Mouse (Mus musculus): ENCODE results near the gene Fkbp11. TPM values are rescaled to one million over a fixed set of nuclear protein-coding genes. Genes with fewer than 3 reads are reported as not detected.

Fkbp11 gene
- polyA plus RNA-seq (2014; fragmentation: Illumina TruSeq; extraction: RNeasy Lipid Tissue Mini Kit (QIAGEN cat#74804); ENCODE audit: low read depth, low replicate concordance): not detected

GRCm38 (mm10) chr15:98727443-98728321 is at the start of gene Fkbp11:
Gene Fkbp11 (minus strand): TSS chr15:98728198.

GRCm38 (mm10) chr15:98777762-98778161 is 49.8 kb upstream of the Fkbp11 start, which contains the start of gene Wnt10b:
Gene Wnt10b (minus strand): TSS chr15:98778150.

GRCm38 (mm10) chr15:98762670-98763529 is 34.9 kb upstream of the Fkbp11 start, which contains the start of gene Arf3:
Gene Arf3 (minus strand): TSS chr15:98763214.

GRCm38 (mm10) chr15:98707766-98708372 is 20.1 kb downstream of the Fkbp11 start, which contains the start of gene Ccdc65:
Gene Ccdc65 (plus strand): TSS chr15:98708207.

GRCm38 (mm10) chr15:98676940-98677728 is 50.9 kb downstream of the Fkbp11 start, which contains the start of gene Rnd1:
Gene Rnd1 (minus strand): TSS chr15:98677461.

Other genes with a start within 250 kb of the Fkbp11 start
- gene Lalba, start 245.5 kb downstream of the Fkbp11 start, polyA plus RNA-seq (2014; fragmentation: Illumina TruSeq; extraction: RNeasy Lipid Tissue Mini Kit (QIAGEN cat#74804); ENCODE audit: low read depth, low replicate concordance): not detected
- gene Olfr279, start 235.8 kb downstream of the Fkbp11 start, polyA plus RNA-seq (2014; fragmentation: Illumina TruSeq; extraction: RNeasy Lipid Tissue Mini Kit (QIAGEN cat#74804); ENCODE audit: low read depth, low replicate concordance): not detected
- gene Kansl2, start 193.9 kb downstream of the Fkbp11 start, polyA plus RNA-seq (2014; fragmentation: Illumina TruSeq; extraction: RNeasy Lipid Tissue Mini Kit (QIAGEN cat#74804); ENCODE audit: low read depth, low replicate concordance): 29.9 TPM
- 41.7 TPM for gene Ccnt1, start 157.3 kb downstream of the Fkbp11 start, polyA plus RNA-seq (2014; fragmentation: Illumina TruSeq; extraction: RNeasy Lipid Tissue Mini Kit (QIAGEN cat#74804); ENCODE audit: low read depth, low replicate concordance)
- not detected for gene 4930415O20Rik, start 157.2 kb downstream of the Fkbp11 start, polyA plus RNA-seq (2014; fragmentation: Illumina TruSeq; extraction: RNeasy Lipid Tissue Mini Kit (QIAGEN cat#74804); ENCODE audit: low read depth, low replicate concordance)
- 7.5 TPM for gene Adcy6, start 118.1 kb downstream of the Fkbp11 start, polyA plus RNA-seq (2014; fragmentation: Illumina TruSeq; extraction: RNeasy Lipid Tissue Mini Kit (QIAGEN cat#74804); ENCODE audit: low read depth, low replicate concordance)
- gene Cacnb3, start 97.4 kb downstream of the Fkbp11 start, polyA plus RNA-seq (2014; fragmentation: Illumina TruSeq; extraction: RNeasy Lipid Tissue Mini Kit (QIAGEN cat#74804); ENCODE audit: low read depth, low replicate concordance): 0.44 TPM
- gene Ddx23, start 65.3 kb downstream of the Fkbp11 start, polyA plus RNA-seq (2014; fragmentation: Illumina TruSeq; extraction: RNeasy Lipid Tissue Mini Kit (QIAGEN cat#74804); ENCODE audit: low read depth, low replicate concordance): 2.1 TPM
- 0.40 TPM for gene Rnd1, start 50.7 kb downstream of the Fkbp11 start, polyA plus RNA-seq (2014; fragmentation: Illumina TruSeq; extraction: RNeasy Lipid Tissue Mini Kit (QIAGEN cat#74804); ENCODE audit: low read depth, low replicate concordance)
- 0.69 TPM for gene Ccdc65, start 20.0 kb downstream of the Fkbp11 start, polyA plus RNA-seq (2014; fragmentation: Illumina TruSeq; extraction: RNeasy Lipid Tissue Mini Kit (QIAGEN cat#74804); ENCODE audit: low read depth, low replicate concordance)
- gene Arf3, start 35.0 kb upstream of the Fkbp11 start, polyA plus RNA-seq (2014; fragmentation: Illumina TruSeq; extraction: RNeasy Lipid Tissue Mini Kit (QIAGEN cat#74804); ENCODE audit: low read depth, low replicate concordance): 32.6 TPM
- not detected for gene Wnt10b, start 50.0 kb upstream of the Fkbp11 start, polyA plus RNA-seq (2014; fragmentation: Illumina TruSeq; extraction: RNeasy Lipid Tissue Mini Kit (QIAGEN cat#74804); ENCODE audit: low read depth, low replicate concordance)
- not detected for gene Wnt1, start 61.7 kb upstream of the Fkbp11 start, polyA plus RNA-seq (2014; fragmentation: Illumina TruSeq; extraction: RNeasy Lipid Tissue Mini Kit (QIAGEN cat#74804); ENCODE audit: low read depth, low replicate concordance)
- gene Ddn, start 81.3 kb upstream of the Fkbp11 start, polyA plus RNA-seq (2014; fragmentation: Illumina TruSeq; extraction: RNeasy Lipid Tissue Mini Kit (QIAGEN cat#74804); ENCODE audit: low read depth, low replicate concordance): 2.7 TPM
- gene Prkag1, start 103.3 kb upstream of the Fkbp11 start, polyA plus RNA-seq (2014; fragmentation: Illumina TruSeq; extraction: RNeasy Lipid Tissue Mini Kit (QIAGEN cat#74804); ENCODE audit: low read depth, low replicate concordance): 54.5 TPM
- 1.3 TPM for gene Kmt2d, start 143.0 kb upstream of the Fkbp11 start, polyA plus RNA-seq (2014; fragmentation: Illumina TruSeq; extraction: RNeasy Lipid Tissue Mini Kit (QIAGEN cat#74804); ENCODE audit: low read depth, low replicate concordance)
- 4.1 TPM for gene Rhebl1, start 166.3 kb upstream of the Fkbp11 start, polyA plus RNA-seq (2014; fragmentation: Illumina TruSeq; extraction: RNeasy Lipid Tissue Mini Kit (QIAGEN cat#74804); ENCODE audit: low read depth, low replicate concordance)
- 0.24 TPM for gene Dhh, start 170.3 kb upstream of the Fkbp11 start, polyA plus RNA-seq (2014; fragmentation: Illumina TruSeq; extraction: RNeasy Lipid Tissue Mini Kit (QIAGEN cat#74804); ENCODE audit: low read depth, low replicate concordance)
- 4.0 TPM for gene Lmbr1l, start 190.0 kb upstream of the Fkbp11 start, polyA plus RNA-seq (2014; fragmentation: Illumina TruSeq; extraction: RNeasy Lipid Tissue Mini Kit (QIAGEN cat#74804); ENCODE audit: low read depth, low replicate concordance)
- gene Tuba1b, start 206.4 kb upstream of the Fkbp11 start, polyA plus RNA-seq (2014; fragmentation: Illumina TruSeq; extraction: RNeasy Lipid Tissue Mini Kit (QIAGEN cat#74804); ENCODE audit: low read depth, low replicate concordance): 20.2 TPM
- not detected for gene Gm49450, start 225.4 kb upstream of the Fkbp11 start, polyA plus RNA-seq (2014; fragmentation: Illumina TruSeq; extraction: RNeasy Lipid Tissue Mini Kit (QIAGEN cat#74804); ENCODE audit: low read depth, low replicate concordance)
- gene Tuba1a, start 225.5 kb upstream of the Fkbp11 start, polyA plus RNA-seq (2014; fragmentation: Illumina TruSeq; extraction: RNeasy Lipid Tissue Mini Kit (QIAGEN cat#74804); ENCODE audit: low read depth, low replicate concordance): 20.8 TPM